Mouse (Mus musculus) gastrocnemius, postnatal 14 days (tissue): ENCODE results near the gene Col5a1. TPM values are rescaled to one million over a fixed set of nuclear protein-coding genes. Genes with fewer than 3 reads are reported as not detected.

Experiments used
- DNase-seq: peaks from one replicate; pipeline ENCODE4 v3.0.0; 2021; ENCODE audit warnings: mixed read lengths
- intact Hi-C: fragments of 180-260 bp; cut with DNase I; formaldehyde crosslinking; loops from one replicate; pipeline ENCODE4 v1.15.1; 2025; ENCODE audit warnings: low total_unique reads
- total RNA-seq, 2 experiments: library from RNA; stranded (reverse); gene quantifications; 2 replicates each; pipeline ENCODE4 v1.2.3; 2021

Gene Col5a1
- total RNA-seq, 2 experiments from 2014 or later, result 124 to 170 TPM

- intact Hi-C loops, result no loop called here
- DNase-seq, result no peak
Measured at GRCm38 (mm10) chr2:27999996-28000583, 113.9 kb downstream of the Col5a1 start.

- intact Hi-C loops, result no loop called here
- no peak for DNase-seq
Measured at GRCm38 (mm10) chr2:28000660-28001059, 114.4 kb downstream of the Col5a1 start.

GRCm38 (mm10) chr2:28001206-28001605, 115.0 kb downstream of the Col5a1 start:
- no peak for DNase-seq
- intact Hi-C loops, result no loop called here

- intact Hi-C loops, result no loop called here
- DNase-seq, result no peak
Measured at GRCm38 (mm10) chr2:28005187-28005586, 119.0 kb downstream of the Col5a1 start.

- intact Hi-C loops, result no loop called here
- no peak for DNase-seq
Measured at GRCm38 (mm10) chr2:28008261-28008660, 122.0 kb downstream of the Col5a1 start.

GRCm38 (mm10) chr2:28012367-28012766, 126.1 kb downstream of the Col5a1 start:
- DNase-seq, result no peak
- intact Hi-C loops, result no loop called here

- DNase-seq, result no peak
- intact Hi-C loops, result no loop called here
Measured at GRCm38 (mm10) chr2:28014778-28015177, 128.6 kb downstream of the Col5a1 start.

GRCm38 (mm10) chr2:28024416-28024815, 138.2 kb downstream of the Col5a1 start:
- no peak for DNase-seq
- intact Hi-C loops, result no loop called here

- intact Hi-C loops, result no loop called here
- no peak for DNase-seq
Measured at GRCm38 (mm10) chr2:28025776-28026175, 139.6 kb downstream of the Col5a1 start.

GRCm38 (mm10) chr2:28031860-28032259, 145.6 kb downstream of the Col5a1 start:
- DNase-seq, result no peak
- intact Hi-C loops, result no loop called here

- intact Hi-C loops, result no loop called here
- no peak for DNase-seq
Measured at GRCm38 (mm10) chr2:28032469-28032868, 146.2 kb downstream of the Col5a1 start.

GRCm38 (mm10) chr2:28034011-28034710, 147.9 kb downstream of the Col5a1 start:
- intact Hi-C loops, result no loop called here
- DNase-seq, result no peak

GRCm38 (mm10) chr2:28036788-28037187, 150.6 kb downstream of the Col5a1 start:
- intact Hi-C loops, result no loop called here
- no peak for DNase-seq

- no peak for DNase-seq
- intact Hi-C loops, result no loop called here
Measured at GRCm38 (mm10) chr2:28037505-28038390, 151.5 kb downstream of the Col5a1 start.

GRCm38 (mm10) chr2:28038391-28039096, 152.3 kb downstream of the Col5a1 start:
- DNase-seq, result no peak
- intact Hi-C loops, result no loop called here

- DNase-seq, result no peak
- intact Hi-C loops, result no loop called here
Measured at GRCm38 (mm10) chr2:28039647-28040325, 153.6 kb downstream of the Col5a1 start.

- DNase-seq, result no peak
- intact Hi-C loops, result no loop called here
Measured at GRCm38 (mm10) chr2:28040466-28040865, 154.2 kb downstream of the Col5a1 start.

GRCm38 (mm10) chr2:28044920-28045598, 158.8 kb downstream of the Col5a1 start:
- intact Hi-C loops, result no loop called here

GRCm38 (mm10) chr2:28046311-28046710, 160.1 kb downstream of the Col5a1 start:
- intact Hi-C loops, result no loop called here

More at GRCm38 (mm10) chr2:28044920-28045598, 158.8 kb downstream of the Col5a1 start:
- DNase-seq, result no peak

More at GRCm38 (mm10) chr2:28046311-28046710, 160.1 kb downstream of the Col5a1 start:
- no peak for DNase-seq
